Mouse (Mus musculus) neural tube, embryonic 12.5 days (tissue): ENCODE data around the gene Rars. TPM values are rescaled to one million over a fixed set of nuclear protein-coding genes. Genes with fewer than 3 reads are reported as not detected.

ENCODE experiments used
- ATAC-seq: fragments of 200-750 bp; cut with Nextera tagmentation; 2 replicates; pipeline ENCODE4 v1.8.0; 2017; ENCODE audit warnings: low read depth, mild to moderate bottlenecking, moderate TSS enrichment, moderate library complexity; ENCODE audit not compliant: low FRiP score
- H3K27ac ChIP-seq: fragments of 300-500 bp; sonication (generic); 2 replicates; pipeline ENCODE4 v1.5.1; 2016
- H3K27me3 ChIP-seq: fragments of 300-500 bp; sonication (generic); replicated peaks from 2 replicates; pipeline ENCODE4 v1.6.1; 2016; ENCODE audit warnings: mild to moderate bottlenecking
- H3K36me3 ChIP-seq: fragments of 300-500 bp; sonication (generic); 2 replicates; pipeline ENCODE4 v1.6.1; 2016; ENCODE audit warnings: mild to moderate bottlenecking
- H3K4me1 ChIP-seq: fragments of 300-500 bp; sonication (generic); 2 replicates; pipeline ENCODE4 v1.6.1; 2016
- H3K4me2 ChIP-seq: fragments of 300-500 bp; sonication (generic); replicated peaks from 2 replicates; pipeline ENCODE4 v1.6.1; 2016; ENCODE audit warnings: mild to moderate bottlenecking
- H3K4me3 ChIP-seq: fragments of 300-500 bp; sonication (generic); 2 replicates; pipeline ENCODE4 v1.5.1; 2016
- H3K9ac ChIP-seq: fragments of 300-500 bp; sonication (generic); 2 replicates; pipeline ENCODE4 v1.6.1; 2016; ENCODE audit warnings: mild to moderate bottlenecking
- H3K9me3 ChIP-seq: fragments of 300-500 bp; sonication (generic); 2 replicates; pipeline ENCODE4 v1.6.1; 2016; ENCODE audit warnings: mild to moderate bottlenecking
- WGBS: fragments of 180-500 bp; shearing (Covaris S2); methylation state at CpG from one replicate; pipeline ENCODE4 v1.1.7; 2016; 5-methylcytosine and 5-hydroxymethylcytosine counted together
- polyA plus RNA-seq: library from polyadenylated mRNA; unstranded; fragments of >200 nt; fragmentation: Nextera tagmentation; extraction: Ambion mirVana; gene quantifications from 2 replicates; pipeline ENCODE4 v1.2.1, GENCODE M21; 2016

The Rars gene
- polyA plus RNA-seq, 1 experiment from 2014 or later = 91.6 TPM

GRCm38 (mm10) chr11:35784537-35784936, 49.8 kb downstream of the Rars start:
- WGBS = 92% methylated on average over 4 of the region's 4 CpGs

GRCm38 (mm10) chr11:35784002-35784401, 50.3 kb downstream of the Rars start:
- no peak for ATAC-seq
- H3K4me1 ChIP-seq = no peaks in the 10 kb centered on the region
- no peak overlapping the region for H3K9ac ChIP-seq
- H3K4me2 ChIP-seq = no peak overlapping the region
- peaks cover 52% of the 10 kb centered on the region for H3K36me3 ChIP-seq
- H3K4me3 ChIP-seq = no peak overlapping the region
- H3K27ac ChIP-seq = no peak overlapping the region
- WGBS = 93% methylated on average over 3 of the region's 3 CpGs
- H3K9me3 ChIP-seq = no peaks in the 10 kb centered on the region
- no peaks in the 10 kb centered on the region for H3K27me3 ChIP-seq

More at GRCm38 (mm10) chr11:35784537-35784936, 49.8 kb downstream of the Rars start:
- peaks cover 47% of the 10 kb centered on the region for H3K36me3 ChIP-seq
- H3K4me3 ChIP-seq = no peak overlapping the region
- H3K4me2 ChIP-seq = no peak overlapping the region
- no peak overlapping the region for H3K9ac ChIP-seq
- no peak overlapping the region for H3K27ac ChIP-seq
- no peaks in the 10 kb centered on the region for H3K4me1 ChIP-seq
- no peak for ATAC-seq
- no peaks in the 10 kb centered on the region for H3K27me3 ChIP-seq
- no peaks in the 10 kb centered on the region for H3K9me3 ChIP-seq

GRCm38 (mm10) chr11:35783038-35783437, 51.3 kb downstream of the Rars start:
- H3K4me1 ChIP-seq = no peaks in the 10 kb centered on the region
- peaks cover 59% of the 10 kb centered on the region for H3K36me3 ChIP-seq
- no peak overlapping the region for H3K4me3 ChIP-seq
- no peak for ATAC-seq
- 94% methylated on average over 5 of the region's 5 CpGs for WGBS
- H3K9ac ChIP-seq = no peak overlapping the region
- no peak overlapping the region for H3K27ac ChIP-seq
- no peaks in the 10 kb centered on the region for H3K9me3 ChIP-seq
- H3K27me3 ChIP-seq = no peaks in the 10 kb centered on the region
- no peak overlapping the region for H3K4me2 ChIP-seq

DNA sequence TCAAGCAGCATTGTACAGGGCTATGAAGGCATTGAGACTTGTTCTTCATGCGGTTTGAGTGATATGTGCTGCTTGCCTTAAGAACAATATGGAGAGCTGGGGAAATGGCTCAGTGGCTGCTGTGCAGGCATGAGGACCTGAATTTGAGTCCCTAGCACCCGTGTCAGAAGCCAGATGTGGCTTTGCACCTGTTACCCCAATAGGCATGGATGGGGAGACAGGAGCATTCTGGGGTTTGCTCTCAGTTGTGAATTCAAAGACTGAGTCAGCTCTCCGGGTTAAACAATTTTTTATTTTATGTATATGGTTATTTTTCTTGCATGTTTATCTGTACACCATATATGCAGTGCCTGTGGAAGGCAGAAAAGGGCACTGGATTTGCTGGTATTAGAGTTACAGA, 51.9 kb downstream of the Rars start:
- H3K36me3 ChIP-seq = peaks cover 64% of the 10 kb centered on the region
- no peak overlapping the region for H3K4me3 ChIP-seq
- 98% methylated on average over 3 of the region's 3 CpGs for WGBS

DNA sequence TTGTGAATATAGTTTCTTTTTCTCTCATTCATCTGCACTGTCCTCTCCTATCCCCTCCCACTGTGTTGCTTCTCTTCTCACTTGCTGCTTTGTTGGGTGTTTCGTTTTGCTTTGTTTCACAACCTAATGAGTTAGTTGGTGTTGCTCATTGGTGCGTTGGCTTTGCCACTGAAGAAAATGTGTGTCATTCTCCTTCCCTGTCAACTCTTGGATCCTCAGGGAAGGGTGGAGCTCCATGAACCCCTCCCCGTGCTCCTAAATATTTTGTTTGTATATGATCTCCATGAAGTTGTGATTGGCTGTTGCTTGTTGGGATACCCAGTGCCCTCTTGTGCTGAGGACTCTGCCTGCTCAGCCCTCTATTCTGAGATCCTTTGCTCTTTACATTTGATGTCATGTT, 54.0 kb downstream of the Rars start:
- no peak for ATAC-seq
- no peak overlapping the region for H3K27ac ChIP-seq
- WGBS = 93% methylated on average over 3 of the region's 3 CpGs
- H3K9me3 ChIP-seq = no peaks in the 10 kb centered on the region
- H3K36me3 ChIP-seq = peaks cover 72% of the 10 kb centered on the region
- no peaks in the 10 kb centered on the region for H3K4me1 ChIP-seq
- H3K27me3 ChIP-seq = no peaks in the 10 kb centered on the region
- H3K9ac ChIP-seq = no peak overlapping the region
- no peak overlapping the region for H3K4me3 ChIP-seq
- H3K4me2 ChIP-seq = no peak overlapping the region

More for the DNA sequence above, 51.9 kb downstream of the Rars start:
- Histone ChIP-seq H3K9me3 (no peaks in the 10 kb centered on the region), H3K4me2 (no peak overlapping the region), H3K9ac (no peak overlapping the region), H3K27ac (no peak overlapping the region), H3K4me1 (no peaks in the 10 kb centered on the region), H3K27me3 (no peaks in the 10 kb centered on the region)
- no peak for ATAC-seq

DNA sequence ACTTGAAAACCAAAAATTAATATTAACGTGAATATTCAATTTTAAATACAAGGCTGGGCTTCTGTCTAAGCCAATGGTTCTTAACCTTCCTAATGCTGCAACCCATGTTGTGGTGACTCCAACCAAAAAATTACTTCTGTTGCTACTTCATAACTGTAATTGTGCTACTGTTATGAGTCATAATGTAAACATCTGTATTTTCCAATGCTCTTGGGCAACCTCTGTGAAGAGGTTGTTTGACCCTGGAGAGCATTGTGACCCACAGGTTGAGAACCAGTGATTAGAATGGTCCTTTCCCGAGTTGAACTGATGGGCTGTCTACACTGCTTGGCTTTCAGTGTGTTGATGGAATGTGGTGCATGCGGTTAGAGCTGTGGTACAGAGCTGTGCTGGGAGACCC, 57.9 kb downstream of the Rars start:
- Histone ChIP-seq H3K27me3 (no peaks in the 10 kb centered on the region), H3K4me2 (no peak overlapping the region), H3K27ac (no peak overlapping the region), H3K4me3 (no peak overlapping the region), H3K4me1 (0 out of 2 replicates have a peak, but pooled peaks cover 2% of the 10 kb centered on the region), H3K9ac (no peak overlapping the region), H3K9me3 (no peaks in the 10 kb centered on the region), H3K36me3 (peaks cover 33% of the 10 kb centered on the region)
- ATAC-seq = no peak
- WGBS = 89% methylated on average over 3 of the region's 3 CpGs

- Histone ChIP-seq H3K9ac (no peak overlapping the region), H3K4me1 (peaks cover 10% of the 10 kb centered on the region), H3K27me3 (no peaks in the 10 kb centered on the region), H3K4me3 (no peak overlapping the region), H3K4me2 (no peak overlapping the region), H3K36me3 (peaks cover 32% of the 10 kb centered on the region), H3K9me3 (no peaks in the 10 kb centered on the region), H3K27ac (no peak overlapping the region)
- ATAC-seq = no peak
- 97% methylated on average over 3 of the region's 3 CpGs for WGBS
Observed at GRCm38 (mm10) chr11:35775606-35776005, 58.7 kb downstream of the Rars start.

DNA sequence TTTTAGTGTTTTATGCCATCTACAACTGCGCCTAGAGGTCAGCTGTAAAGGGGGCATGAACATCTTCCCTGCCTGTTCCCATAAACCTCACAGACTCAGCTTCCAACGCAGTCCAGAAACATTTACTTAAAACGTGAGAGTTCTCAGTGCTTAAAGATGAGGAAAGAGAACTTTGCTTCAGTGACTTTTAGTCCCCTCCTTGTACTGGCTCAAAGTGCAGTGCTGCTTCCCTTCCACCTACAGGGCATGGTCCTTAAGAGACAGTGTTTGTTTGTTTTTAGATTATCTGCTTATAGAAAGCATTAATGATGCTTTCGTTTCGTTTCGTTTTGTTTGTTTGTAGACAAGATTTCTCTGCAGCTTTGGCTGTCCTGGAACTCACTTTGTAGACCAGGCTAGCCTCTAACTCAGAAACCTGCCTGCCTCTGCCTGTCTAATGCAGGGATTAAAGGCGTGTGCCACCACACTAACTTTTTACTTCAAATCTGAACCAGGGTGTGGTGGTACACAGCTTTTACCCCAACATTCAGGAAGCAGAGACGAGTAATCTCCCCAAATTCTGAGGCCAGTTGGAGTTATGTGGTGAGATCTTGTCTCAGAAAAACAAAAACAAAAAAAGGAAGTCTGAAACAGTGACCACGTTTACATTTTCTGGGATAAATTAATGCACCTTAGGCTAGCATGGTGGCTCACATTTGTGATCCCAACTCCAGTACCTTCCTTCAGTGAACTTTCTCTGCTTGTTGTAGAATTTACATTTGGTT, 63.4 kb downstream of the Rars start:
- no peak for ATAC-seq
- H3K4me2 ChIP-seq = peak overlapping the region; percentile 61
- WGBS = 67% methylated on average over 9 of the region's 9 CpGs
- H3K27me3 ChIP-seq = no peaks in the 10 kb centered on the region
- H3K9ac ChIP-seq = peak overlapping the region; percentile 99
- H3K27ac ChIP-seq = no peak overlapping the region
- H3K4me3 ChIP-seq = peak overlapping the region; percentile 92
- H3K4me1 ChIP-seq = peaks cover 11% of the 10 kb centered on the region
- no peaks in the 10 kb centered on the region for H3K9me3 ChIP-seq
- no peaks in the 10 kb centered on the region for H3K36me3 ChIP-seq

GRCm38 (mm10) chr11:35769746-35770437, 64.4 kb downstream of the Rars start:
- Histone ChIP-seq H3K27ac (peak overlapping the region; percentile 87), H3K27me3 (no peaks in the 10 kb centered on the region), H3K4me2 (peak overlapping the region; percentile 61), H3K36me3 (no peaks in the 10 kb centered on the region), H3K4me1 (peaks cover 11% of the 10 kb centered on the region), H3K4me3 (peak overlapping the region; percentile 92), H3K9me3 (no peaks in the 10 kb centered on the region), H3K9ac (peak overlapping the region; percentile 99)
- under 1% methylated on average over 35 of the region's 41 CpGs for WGBS
- peak; percentile 89 for ATAC-seq

GRCm38 (mm10) chr11:35769188-35769745, 65.0 kb downstream of the Rars start, which contains the start of gene Pank3:
Gene Pank3, plus strand, starts transcription at chr11:35769484.
- ATAC-seq = peak; percentile 100
- peak within 1 kb of the TSS; percentile 92 for H3K4me3 ChIP-seq
- WGBS = under 1% methylated on average over 48 of the region's 50 CpGs
- H3K27ac ChIP-seq = peak within 1 kb of the TSS; percentile 87
- H3K4me2 ChIP-seq = peak within 1 kb of the TSS; percentile 61
- no peaks in the 10 kb centered on the region for H3K9me3 ChIP-seq
- no peaks in the 10 kb centered on the region for H3K27me3 ChIP-seq
- no peaks in the 10 kb centered on the region for H3K36me3 ChIP-seq
- peak within 1 kb of the TSS; percentile 99 for H3K9ac ChIP-seq
- peaks cover 11% of the 10 kb centered on the region for H3K4me1 ChIP-seq

DNA sequence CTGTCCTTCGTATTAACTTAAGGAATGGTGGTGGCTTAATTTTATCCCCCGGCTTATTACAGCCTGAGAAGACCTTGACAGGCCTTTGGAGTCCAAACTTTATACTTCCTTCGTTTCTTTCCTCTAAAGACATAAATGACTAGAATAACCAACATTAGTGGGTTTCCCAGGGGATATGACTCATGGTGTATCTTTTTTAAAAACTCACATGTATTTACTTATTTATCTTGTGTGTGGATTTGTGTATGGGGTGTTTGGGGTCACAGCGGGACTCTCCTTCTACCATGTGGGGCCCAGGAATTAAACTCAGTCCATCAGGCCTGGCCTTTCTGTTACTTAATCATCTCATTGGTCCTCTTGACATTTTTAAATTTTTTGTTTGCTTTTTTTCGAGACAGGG, 67.5 kb downstream of the Rars start:
- Histone ChIP-seq H3K9me3 (no peaks in the 10 kb centered on the region), H3K36me3 (no peaks in the 10 kb centered on the region), H3K9ac (no peak overlapping the region), H3K4me2 (no peak overlapping the region), H3K27me3 (no peaks in the 10 kb centered on the region), H3K4me3 (no peak overlapping the region), H3K27ac (no peak overlapping the region), H3K4me1 (peaks cover 8% of the 10 kb centered on the region)
- WGBS = 94% methylated on average over 5 of the region's 5 CpGs
- ATAC-seq = no peak

- ATAC-seq = no peak
- 94% methylated on average over 4 of the region's 4 CpGs for WGBS
- no peak overlapping the region for H3K9ac ChIP-seq
Observed at GRCm38 (mm10) chr11:35760627-35761003, 73.7 kb downstream of the Rars start.

More at GRCm38 (mm10) chr11:35760627-35761003, 73.7 kb downstream of the Rars start:
- H3K4me1 ChIP-seq = no peaks in the 10 kb centered on the region
- no peak overlapping the region for H3K4me3 ChIP-seq
- H3K27me3 ChIP-seq = no peaks in the 10 kb centered on the region
- H3K9me3 ChIP-seq = no peaks in the 10 kb centered on the region
- H3K27ac ChIP-seq = no peak overlapping the region
- H3K4me2 ChIP-seq = no peak overlapping the region
- no peaks in the 10 kb centered on the region for H3K36me3 ChIP-seq
